Mouse (Mus musculus) hindbrain, embryonic 14.5 days (tissue): ENCODE results near the gene Rhox2h. TPM values are rescaled to one million over a fixed set of nuclear protein-coding genes. Genes with fewer than 3 reads are reported as not detected.
"Not testable (repeated sequence)": the region's sequence is repeated elsewhere in the genome, so short reads cannot be mapped to it uniquely, and the experiment has no call there.

Experiments used
- ATAC-seq: fragments of 200-750 bp; cut with Nextera tagmentation; 2 replicates; pipeline ENCODE4 v1.8.0; 2017; ENCODE audit warnings: moderate number of reproducible peaks, mild to moderate bottlenecking, moderate TSS enrichment, moderate library complexity; ENCODE audit not compliant: low FRiP score
- DNase-seq: peaks from one replicate; pipeline ENCODE4 v3.0.0-alpha.2; 2015; ENCODE audit warnings: low spot score
- H3K27ac ChIP-seq: fragments of 300-500 bp; sonication (generic); 2 replicates; pipeline ENCODE4 v1.5.1; 2014; ENCODE audit warnings: mild to moderate bottlenecking, moderate library complexity
- H3K27me3 ChIP-seq: fragments of 300-500 bp; sonication (generic); 2 replicates; pipeline ENCODE4 v1.6.1; 2014; ENCODE audit warnings: mild to moderate bottlenecking, low read length, mixed read lengths; ENCODE audit not compliant: control insufficient read depth, insufficient read depth
- H3K36me3 ChIP-seq: fragments of 300-500 bp; sonication (generic); replicated peaks from 2 replicates; pipeline ENCODE4 v1.6.1; 2014; ENCODE audit not compliant: control insufficient read depth, insufficient read depth
- H3K4me1 ChIP-seq: fragments of 300-500 bp; sonication (generic); replicated peaks from 2 replicates; pipeline ENCODE4 v1.6.1; 2014; ENCODE audit warnings: antibody characterized with exemption, low read length, mixed read lengths; ENCODE audit not compliant: control insufficient read depth, insufficient read depth
- H3K4me2 ChIP-seq: fragments of 300-500 bp; sonication (generic); replicated peaks from 2 replicates; pipeline ENCODE4 v1.6.1; 2014; ENCODE audit warnings: mild to moderate bottlenecking, moderate library complexity
- H3K4me3 ChIP-seq: fragments of 300-500 bp; sonication (generic); replicated peaks from 2 replicates; pipeline ENCODE4 v1.5.1; 2014; ENCODE audit warnings: mild to moderate bottlenecking, low read length
- H3K9ac ChIP-seq: fragments of 300-500 bp; sonication (generic); 2 replicates; pipeline ENCODE4 v1.6.1; 2014
- H3K9me3 ChIP-seq: fragments of 300-500 bp; sonication (generic); 2 replicates; pipeline ENCODE4 v1.6.1; 2016; ENCODE audit warnings: low read length; ENCODE audit not compliant: control insufficient read depth
- WGBS: fragments of 180-500 bp; shearing (Covaris S2); extraction: QIAGEN DNeasy Blood & Tissue Kit; methylation state at CpG from one replicate; pipeline ENCODE4 v1.1.7; 2014; 5-methylcytosine and 5-hydroxymethylcytosine counted together
- polyA plus RNA-seq: library from polyadenylated mRNA; unstranded; fragments of >200 nt; fragmentation: Nextera tagmentation; extraction: Ambion mirVana; gene quantifications from 2 replicates; pipeline ENCODE4 v1.2.1, GENCODE M21; 2014

Gene Rhox2h
- not detected in 2 replicates for polyA plus RNA-seq

DNA sequence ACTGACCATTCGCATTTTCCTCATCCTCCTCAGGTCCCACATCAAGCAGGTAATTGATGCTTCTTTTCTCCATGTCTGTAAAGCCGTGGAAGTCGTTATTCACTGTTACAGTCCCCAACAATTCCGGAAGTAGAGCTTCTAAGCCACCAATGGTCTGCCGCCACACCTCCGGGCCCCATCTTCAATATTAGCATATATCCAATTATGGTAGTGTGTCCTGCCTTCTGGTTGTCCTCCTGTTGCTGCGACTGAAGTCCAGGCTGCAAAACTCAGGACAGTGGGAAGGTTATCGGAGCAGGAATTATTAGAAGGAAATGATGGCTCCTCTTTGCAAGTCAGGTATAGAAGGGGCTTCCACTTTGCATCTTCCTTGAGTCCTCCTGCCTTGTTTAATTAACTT lies at the start of gene Rhox2h:
TSS of gene Rhox2h (minus strand) at position 101 of the 400 bp plus-strand sequence.
- 91% methylated on average over 8 of the region's 8 CpGs for WGBS
- not testable (repeated sequence) for DNase-seq, H3K27ac ChIP-seq, H3K4me1 ChIP-seq, H3K9ac ChIP-seq, ATAC-seq, H3K4me2 ChIP-seq, H3K9me3 ChIP-seq, H3K36me3 ChIP-seq, H3K4me3 ChIP-seq, H3K27me3 ChIP-seq

DNA sequence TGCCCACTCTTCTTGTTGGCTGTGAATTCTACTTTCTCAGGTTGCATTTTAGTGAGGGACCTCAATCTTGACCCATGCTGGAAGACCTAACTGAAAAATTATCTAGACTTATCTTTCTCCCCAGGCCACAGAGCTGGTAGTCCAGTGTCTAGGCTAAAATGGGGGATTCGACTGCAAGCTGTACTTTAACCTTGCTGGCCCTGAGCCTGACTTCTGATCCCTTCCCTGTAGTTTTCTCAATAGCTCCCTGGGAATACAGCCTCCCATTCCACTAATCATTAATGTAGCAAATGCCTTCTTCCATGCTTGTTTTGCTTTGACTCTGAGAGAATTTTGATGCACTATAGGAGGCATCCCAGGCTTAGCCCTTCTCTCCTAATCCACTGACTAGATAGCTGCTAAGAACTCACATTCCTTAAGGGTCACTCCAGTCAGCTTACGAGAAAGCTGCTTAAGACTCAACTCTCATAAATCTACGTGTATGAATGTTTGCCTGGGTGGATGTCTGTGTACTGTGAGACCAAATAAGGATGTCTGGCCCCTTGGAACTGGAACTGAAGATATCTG lies 28.8 kb upstream of the Rhox2h start:
- WGBS, result 91% methylated on average over 3 of the region's 3 CpGs
- no peak overlapping the region for H3K4me2 ChIP-seq
- H3K9ac ChIP-seq, result no peak overlapping the region
- no peak overlapping the region for H3K27ac ChIP-seq
- no peaks in the 10 kb centered on the region for H3K4me1 ChIP-seq
- ATAC-seq, result no peak
- no peaks in the 10 kb centered on the region for H3K9me3 ChIP-seq
- no peak for DNase-seq
- H3K36me3 ChIP-seq, result no peaks in the 10 kb centered on the region
- no peak overlapping the region for H3K4me3 ChIP-seq
- H3K27me3 ChIP-seq, result no peaks in the 10 kb centered on the region

DNA sequence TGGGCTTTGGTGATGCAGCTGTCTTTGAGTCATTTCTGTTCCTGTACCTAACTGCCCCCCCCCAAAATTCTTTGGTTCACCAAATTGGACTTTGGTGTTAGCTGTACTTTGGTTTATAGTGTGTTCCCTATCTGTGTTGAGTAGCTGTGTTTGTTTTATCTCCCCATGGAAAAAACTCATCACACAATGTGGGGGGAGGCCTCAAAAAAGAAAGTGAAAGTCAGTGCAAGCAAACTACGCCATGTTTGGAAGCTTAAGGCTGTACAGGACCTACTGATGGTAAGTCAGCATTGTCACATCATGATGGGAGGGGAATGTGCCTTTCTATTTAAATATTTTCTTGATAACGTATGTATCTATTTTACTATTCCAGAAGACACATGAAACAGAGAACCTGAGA lies 19.2 kb upstream of the Rhox2h start:
- Histone ChIP-seq H3K36me3 (no peaks in the 10 kb centered on the region), H3K27ac (no peak overlapping the region), H3K4me3 (no peak overlapping the region), H3K9me3 (no peaks in the 10 kb centered on the region), H3K4me2 (no peak overlapping the region), H3K27me3 (no peaks in the 10 kb centered on the region), H3K9ac (no peak overlapping the region), H3K4me1 (no peaks in the 10 kb centered on the region)
- DNase-seq (no peak), ATAC-seq (no peak)
- WGBS, result 92% methylated on average over 2 of the region's 2 CpGs

DNA sequence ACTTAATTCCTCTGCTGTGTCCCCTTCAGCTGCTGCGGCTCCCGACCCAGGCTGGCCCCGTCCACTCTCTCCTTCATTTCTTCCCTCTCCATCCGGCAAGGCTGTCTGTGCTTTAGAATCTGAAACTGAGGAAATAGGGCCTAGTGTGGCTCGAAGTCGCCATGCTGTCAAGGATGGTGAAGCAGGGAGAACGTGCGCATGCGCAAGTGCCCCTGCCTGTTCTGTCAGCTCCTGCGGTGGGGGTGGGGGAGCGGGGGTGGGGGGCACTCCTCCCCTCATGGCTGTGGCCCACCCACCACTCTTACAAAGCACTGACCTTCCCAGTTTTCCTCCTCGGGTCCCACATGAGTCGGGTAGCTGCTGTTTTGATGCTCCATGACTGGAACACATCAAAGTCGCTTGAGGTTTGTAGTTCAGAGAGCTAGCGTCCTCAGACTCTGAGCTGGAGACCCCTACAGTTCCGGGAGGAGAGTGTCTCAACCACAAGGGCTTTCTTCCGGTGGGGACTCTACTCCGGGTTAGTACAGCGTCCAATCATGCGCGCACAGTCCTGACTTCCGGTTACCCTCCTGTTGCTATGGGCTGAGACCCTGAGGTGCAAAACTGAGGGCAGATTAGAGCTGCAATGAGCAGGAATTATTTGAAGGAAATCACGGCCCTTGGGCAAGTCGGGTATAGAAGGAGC lies 10.1 kb upstream of the Rhox2h start:
- ATAC-seq, result no peak

DNA sequence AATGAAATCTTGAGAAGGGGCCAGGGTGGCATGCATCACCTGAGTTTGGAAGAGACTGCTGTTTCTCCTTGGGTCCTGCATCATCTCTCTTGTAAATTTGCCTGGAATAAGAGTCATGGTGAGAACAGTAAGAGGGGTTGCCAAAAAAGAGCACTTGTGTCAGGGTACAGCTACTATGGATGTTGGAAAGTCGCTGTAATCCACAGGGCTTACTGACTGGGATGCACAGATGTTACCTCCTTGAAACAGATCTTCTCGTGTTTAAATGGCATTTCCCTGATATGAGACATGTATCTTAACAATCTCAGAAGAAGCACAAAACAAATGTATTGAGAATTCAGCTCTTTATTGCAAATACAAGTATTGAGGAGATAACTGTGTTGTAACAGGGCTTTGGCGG lies 4.4 kb downstream of the Rhox2h start, which contains the start of gene Rhox3h:
TSS of gene Rhox3h (minus strand) at position 101 of the 400 bp plus-strand sequence.
- not testable (repeated sequence) for H3K9me3 ChIP-seq, H3K27ac ChIP-seq, H3K36me3 ChIP-seq, H3K4me1 ChIP-seq, H3K4me2 ChIP-seq, H3K4me3 ChIP-seq, H3K27me3 ChIP-seq, DNase-seq, ATAC-seq, H3K9ac ChIP-seq
- 100% methylated on average over 1 of the region's 3 CpGs for WGBS

More for the DNA sequence above, 10.1 kb upstream of the Rhox2h start:
- Histone ChIP-seq H3K27me3 (no peaks in the 10 kb centered on the region), H3K9me3 (no peaks in the 10 kb centered on the region), H3K27ac (no peak overlapping the region), H3K9ac (no peak overlapping the region), H3K4me2 (no peak overlapping the region), H3K4me3 (no peak overlapping the region), H3K36me3 (no peaks in the 10 kb centered on the region), H3K4me1 (no peaks in the 10 kb centered on the region)
- no peak for DNase-seq
- WGBS, result 85% methylated on average over 21 of the region's 24 CpGs

DNA sequence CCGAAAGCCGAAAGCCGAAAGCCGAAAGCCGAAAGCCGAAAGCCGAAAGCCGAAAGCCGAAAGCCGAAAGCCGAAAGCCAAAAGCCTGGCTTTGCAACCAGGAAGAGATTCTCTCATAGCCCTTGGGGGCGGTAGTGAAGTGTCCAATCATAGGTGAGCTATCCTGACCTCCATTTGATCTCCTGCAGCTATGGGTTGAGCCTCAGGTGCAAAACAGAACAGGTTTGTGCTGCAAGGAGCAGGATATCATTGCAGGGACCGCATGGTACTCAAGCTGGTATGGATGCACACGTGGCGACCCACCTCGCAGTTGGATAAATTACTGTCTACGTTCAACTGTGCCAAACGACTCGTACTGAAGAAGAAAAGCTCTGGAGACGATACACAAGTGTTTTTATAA lies 21.9 kb downstream of the Rhox2h start, which contains the start of gene Rhox4g:
TSS of gene Rhox4g (minus strand) at position 101 of the 400 bp plus-strand sequence.
- not testable (repeated sequence) for ATAC-seq, H3K4me3 ChIP-seq
- 96% methylated on average over 9 of the region's 20 CpGs for WGBS

DNA sequence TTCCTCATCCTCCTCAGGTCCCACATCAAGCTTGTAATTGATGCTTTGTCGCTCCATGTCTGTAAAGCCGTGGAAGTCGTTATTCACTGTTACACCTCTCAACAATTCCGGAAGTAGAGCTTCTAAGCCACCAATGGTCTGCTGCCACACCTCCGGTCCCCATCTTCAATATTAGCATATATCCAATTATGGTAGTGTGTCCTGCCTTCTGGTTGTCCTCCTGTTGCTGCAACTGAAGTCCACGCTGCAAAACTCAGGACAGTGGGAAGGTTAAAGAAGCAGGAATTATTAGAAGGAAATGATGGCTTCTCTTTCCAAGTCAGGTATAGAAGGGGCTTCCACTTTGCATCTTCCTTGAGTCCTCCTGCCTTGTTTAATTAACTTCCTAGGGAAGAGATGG lies 29.7 kb downstream of the Rhox2h start, which contains the start of gene Rhox2g:
TSS of gene Rhox2g (minus strand) at position 101 of the 400 bp plus-strand sequence.
- not testable (repeated sequence) for H3K4me1 ChIP-seq, H3K36me3 ChIP-seq, H3K4me2 ChIP-seq, ATAC-seq, DNase-seq, H3K9me3 ChIP-seq, H3K9ac ChIP-seq, H3K27me3 ChIP-seq, H3K4me3 ChIP-seq, H3K27ac ChIP-seq
- WGBS, result 94% methylated on average over 6 of the region's 6 CpGs

More for the DNA sequence above, 21.9 kb downstream of the Rhox2h start, which contains the start of gene Rhox4g:
- H3K9ac ChIP-seq, H3K4me2 ChIP-seq, H3K4me1 ChIP-seq, H3K9me3 ChIP-seq, H3K27ac ChIP-seq, H3K36me3 ChIP-seq, H3K27me3 ChIP-seq, DNase-seq: not testable (repeated sequence)

DNA sequence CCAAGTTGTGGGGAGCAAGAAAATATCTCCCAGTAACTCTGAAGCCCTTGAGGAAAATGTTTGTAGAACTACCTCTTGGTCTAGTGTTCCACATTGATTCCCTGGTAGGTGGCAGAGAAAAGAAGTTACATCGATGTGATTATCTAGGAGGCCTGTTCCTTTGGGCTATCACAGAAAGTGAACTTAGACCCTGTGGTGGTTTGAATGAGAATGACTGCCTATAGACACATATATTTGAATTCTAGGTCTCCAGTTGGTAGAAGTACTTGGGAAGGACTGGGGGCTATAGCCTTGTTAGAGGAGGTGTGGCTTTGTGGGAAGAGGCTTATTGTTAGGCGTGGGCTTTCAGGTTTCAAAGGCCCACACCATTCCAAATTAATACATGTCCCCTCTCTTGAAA lies 44.6 kb downstream of the Rhox2h start, which contains the start of gene Rhox3g:
TSS of gene Rhox3g (minus strand) at position 101 of the 400 bp plus-strand sequence.
- WGBS, result 85% methylated on average over 2 of the region's 2 CpGs
- not testable (repeated sequence) for H3K9ac ChIP-seq, H3K4me3 ChIP-seq, DNase-seq, ATAC-seq, H3K4me2 ChIP-seq, H3K27ac ChIP-seq, H3K36me3 ChIP-seq, H3K9me3 ChIP-seq, H3K27me3 ChIP-seq, H3K4me1 ChIP-seq
